Mouse (Mus musculus): ENCODE results near the gene Foxn3. TPM values are rescaled to one million over a fixed set of nuclear protein-coding genes. Genes with fewer than 3 reads are reported as not detected.

The Foxn3 gene
- polyA plus RNA-seq, 1 experiment from 2014 or later: 94.3 TPM

DNA sequence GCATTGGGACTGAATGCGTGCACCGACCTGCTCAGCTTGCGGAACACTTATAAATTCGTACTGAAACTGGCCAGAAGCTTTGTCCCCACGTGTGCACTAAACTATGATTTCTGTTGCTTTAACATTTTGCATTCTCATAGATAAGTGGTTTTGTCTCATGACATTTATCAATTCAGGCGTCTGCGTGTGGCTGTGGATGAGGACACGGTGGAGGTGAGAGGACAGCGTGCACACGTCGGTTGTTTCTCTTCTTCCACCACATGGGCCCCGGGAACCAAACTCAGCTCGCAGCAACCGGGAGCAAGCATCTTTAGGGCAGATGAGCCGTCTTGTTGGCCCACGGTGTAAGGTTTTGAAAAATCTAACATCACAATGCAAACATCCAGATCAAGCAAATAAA lies 155.3 kb downstream of the Foxn3 start:
- Histone ChIP-seq H3K27me3 (replicated peaks; ENCODE audit: insufficient read depth, low read length) (no peaks in the 10 kb centered on the region), H3K27ac (ENCODE audit: low read length) (no peak overlapping the region), H3K4me2 (replicated peaks; ENCODE audit: low read depth, low read length) (no peak overlapping the region), H3K4me3 (ENCODE audit: low read depth, low read length) (no peak overlapping the region), H3K36me3 (ENCODE audit: insufficient read depth, low read length) (no peaks in the 10 kb centered on the region), H3K4me1 (ENCODE audit: insufficient read depth, low read depth, low read length) (peaks cover 2% of the 10 kb centered on the region; the same call in 1 of the 2 replicates), H3K9me3 (ENCODE audit: low read length) (0 out of 2 replicates have a peak, but pooled peaks cover 2% of the 10 kb centered on the region), H3K9ac (replicated peaks; ENCODE audit: low read depth) (no peak overlapping the region)
- no peak for TF ChIP-seq CTCF (IDR thresholded peaks at IDR 0.05)
- no peak for TF ChIP-seq EP300 (IDR thresholded peaks at IDR 0.05)
- ATAC-seq: no peak
- WGBS: 70% methylated on average over 16 of the region's 16 CpGs
- DNase-seq (ENCODE audit: low spot score): no peak

- Histone ChIP-seq H3K4me3 (ENCODE audit: low read depth, low read length) (peak overlapping the region; percentile 32), H3K9me3 (ENCODE audit: low read length) (0 out of 2 replicates have a peak, but pooled peaks cover 2% of the 10 kb centered on the region), H3K27ac (ENCODE audit: low read length) (peak overlapping the region; percentile 11; the same call in 1 of the 2 replicates), H3K4me1 (ENCODE audit: insufficient read depth, low read depth, low read length) (peaks cover 2% of the 10 kb centered on the region; the same call in 1 of the 2 replicates), H3K27me3 (replicated peaks; ENCODE audit: insufficient read depth, low read length) (no peaks in the 10 kb centered on the region), H3K4me2 (replicated peaks; ENCODE audit: low read depth, low read length) (peak overlapping the region; percentile 58), H3K9ac (replicated peaks; ENCODE audit: low read depth) (0 out of 2 replicates have a peak overlapping the region, but pooled peaks have one; percentile 26), H3K36me3 (ENCODE audit: insufficient read depth, low read length) (no peaks in the 10 kb centered on the region)
- WGBS: 40% methylated on average over 6 of the region's 6 CpGs
- ATAC-seq: peak; percentile 62
- no peak for TF ChIP-seq EP300 (IDR thresholded peaks at IDR 0.05)
- peak; percentile 49 for DNase-seq (ENCODE audit: low spot score)
These were observed 156.1 kb downstream of the Foxn3 start for GRCm38 (mm10) chr12:99407318-99407716.

- H3K36me3 ChIP-seq (ENCODE audit: insufficient read depth, low read length): no peaks in the 10 kb centered on the region
- H3K27me3 ChIP-seq (replicated peaks; ENCODE audit: insufficient read depth, low read length): no peaks in the 10 kb centered on the region
- 0 out of 2 replicates have a peak, but pooled peaks cover 2% of the 10 kb centered on the region for H3K9me3 ChIP-seq (ENCODE audit: low read length)
- DNase-seq (ENCODE audit: low spot score) (peak; percentile 36), ATAC-seq (peak; percentile 19; the same call in 1 of the 2 replicates)
- H3K4me3 ChIP-seq (ENCODE audit: low read depth, low read length): peak overlapping the region; percentile 32
- H3K4me2 ChIP-seq (replicated peaks; ENCODE audit: low read depth, low read length): peak overlapping the region; percentile 58
- TF ChIP-seq EP300 (IDR thresholded peaks at IDR 0.05) (no peak), CTCF (IDR thresholded peaks at IDR 0.05) (no peak)
- H3K4me1 ChIP-seq (ENCODE audit: insufficient read depth, low read depth, low read length): peaks cover 2% of the 10 kb centered on the region; the same call in 1 of the 2 replicates
- peak overlapping the region; percentile 11; the same call in 1 of the 2 replicates for H3K27ac ChIP-seq (ENCODE audit: low read length)
- WGBS: 21% methylated on average over 15 of the region's 15 CpGs
- H3K9ac ChIP-seq (replicated peaks; ENCODE audit: low read depth): 0 out of 2 replicates have a peak overlapping the region, but pooled peaks have one; percentile 26
These were observed 156.6 kb downstream of the Foxn3 start for GRCm38 (mm10) chr12:99406697-99407317.

GRCm38 (mm10) chr12:99406254-99406653 lies 157.1 kb downstream of the Foxn3 start:
- DNase-seq (ENCODE audit: low spot score) (peak; percentile 42), ATAC-seq (no peak; the same call in 1 of the 2 replicates)

GRCm38 (mm10) chr12:99405401-99405800 lies 158.0 kb downstream of the Foxn3 start:
- TF ChIP-seq CTCF (IDR thresholded peaks at IDR 0.05) (no peak), EP300 (IDR thresholded peaks at IDR 0.05) (no peak)
- no peak overlapping the region for H3K4me2 ChIP-seq (replicated peaks; ENCODE audit: low read depth, low read length)
- H3K9ac ChIP-seq (replicated peaks; ENCODE audit: low read depth): no peak overlapping the region
- 77% methylated on average over 4 of the region's 4 CpGs for WGBS
- H3K27me3 ChIP-seq (replicated peaks; ENCODE audit: insufficient read depth, low read length): no peaks in the 10 kb centered on the region
- H3K27ac ChIP-seq (ENCODE audit: low read length): no peak overlapping the region
- H3K9me3 ChIP-seq (ENCODE audit: low read length): 0 out of 2 replicates have a peak, but pooled peaks cover 2% of the 10 kb centered on the region
- DNase-seq (ENCODE audit: low spot score) (no peak), ATAC-seq (no peak)
- H3K4me1 ChIP-seq (ENCODE audit: insufficient read depth, low read depth, low read length): peaks cover 2% of the 10 kb centered on the region; the same call in 1 of the 2 replicates
- H3K4me3 ChIP-seq (ENCODE audit: low read depth, low read length): no peak overlapping the region
- no peaks in the 10 kb centered on the region for H3K36me3 ChIP-seq (ENCODE audit: insufficient read depth, low read length)

More at GRCm38 (mm10) chr12:99406254-99406653, 157.1 kb downstream of the Foxn3 start:
- H3K27ac ChIP-seq (ENCODE audit: low read length): 0 out of 2 replicates have a peak overlapping the region, but pooled peaks have one; percentile 43
- no peak for TF ChIP-seq EP300 (IDR thresholded peaks at IDR 0.05)
- TF ChIP-seq CTCF (IDR thresholded peaks at IDR 0.05): no peak
- H3K36me3 ChIP-seq (ENCODE audit: insufficient read depth, low read length): no peaks in the 10 kb centered on the region
- peak overlapping the region; percentile 32; the same call in 1 of the 2 replicates for H3K4me3 ChIP-seq (ENCODE audit: low read depth, low read length)
- H3K27me3 ChIP-seq (replicated peaks; ENCODE audit: insufficient read depth, low read length): no peaks in the 10 kb centered on the region
- H3K4me1 ChIP-seq (ENCODE audit: insufficient read depth, low read depth, low read length): peaks cover 2% of the 10 kb centered on the region; the same call in 1 of the 2 replicates
- H3K4me2 ChIP-seq (replicated peaks; ENCODE audit: low read depth, low read length): peak overlapping the region; percentile 58
- no peak overlapping the region for H3K9ac ChIP-seq (replicated peaks; ENCODE audit: low read depth)
- 15% methylated on average over 9 of the region's 9 CpGs for WGBS
- H3K9me3 ChIP-seq (ENCODE audit: low read length): 0 out of 2 replicates have a peak, but pooled peaks cover 2% of the 10 kb centered on the region

DNA sequence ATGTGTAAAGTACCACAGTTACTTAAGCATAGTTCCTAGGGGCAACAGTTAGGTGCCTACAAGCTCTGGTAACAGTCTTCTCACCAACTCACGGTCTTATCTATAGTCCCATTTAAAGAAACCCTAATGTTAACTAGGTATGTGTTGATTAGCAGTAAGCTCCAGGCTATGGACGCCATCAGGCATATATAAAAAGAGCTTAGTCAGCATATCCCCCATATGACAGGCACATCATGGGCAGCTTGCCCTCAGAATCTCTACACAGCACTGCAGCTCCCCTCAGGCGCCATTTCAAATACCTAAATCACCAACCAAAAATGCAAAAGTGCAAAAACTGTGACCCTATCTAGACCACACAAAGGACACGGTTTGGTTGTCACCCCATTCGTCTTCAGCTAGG lies 160.4 kb downstream of the Foxn3 start:
- Histone ChIP-seq H3K4me3 (ENCODE audit: low read depth, low read length) (no peak overlapping the region), H3K27me3 (replicated peaks; ENCODE audit: insufficient read depth, low read length) (no peaks in the 10 kb centered on the region), H3K9me3 (ENCODE audit: low read length) (0 out of 2 replicates have a peak, but pooled peaks cover 2% of the 10 kb centered on the region), H3K4me1 (ENCODE audit: insufficient read depth, low read depth, low read length) (peaks cover 2% of the 10 kb centered on the region; the same call in 1 of the 2 replicates), H3K9ac (replicated peaks; ENCODE audit: low read depth) (no peak overlapping the region), H3K4me2 (replicated peaks; ENCODE audit: low read depth, low read length) (no peak overlapping the region), H3K27ac (ENCODE audit: low read length) (no peak overlapping the region), H3K36me3 (ENCODE audit: insufficient read depth, low read length) (no peaks in the 10 kb centered on the region)
- WGBS: 92% methylated on average over 5 of the region's 5 CpGs
- no peak for TF ChIP-seq EP300 (IDR thresholded peaks at IDR 0.05)
- DNase-seq (ENCODE audit: low spot score): no peak
- ATAC-seq: no peak
